Mouse (Mus musculus) c-Kit-positive CD71-negative TER-119-negative erythroid progenitor cells, embryonic 14.5 days (primary cell): Measurements from ENCODE around the gene Mterf1a.
"Not testable (repeated sequence)": the region's sequence is repeated elsewhere in the genome, so short reads cannot be mapped to it uniquely, and the experiment has no call there.

Experiments used
- DNase-seq: peaks from one replicate; pipeline ENCODE4 v3.0.0-alpha.2; 2013; ENCODE audit warnings: low read depth

The Mterf1a gene

DNA sequence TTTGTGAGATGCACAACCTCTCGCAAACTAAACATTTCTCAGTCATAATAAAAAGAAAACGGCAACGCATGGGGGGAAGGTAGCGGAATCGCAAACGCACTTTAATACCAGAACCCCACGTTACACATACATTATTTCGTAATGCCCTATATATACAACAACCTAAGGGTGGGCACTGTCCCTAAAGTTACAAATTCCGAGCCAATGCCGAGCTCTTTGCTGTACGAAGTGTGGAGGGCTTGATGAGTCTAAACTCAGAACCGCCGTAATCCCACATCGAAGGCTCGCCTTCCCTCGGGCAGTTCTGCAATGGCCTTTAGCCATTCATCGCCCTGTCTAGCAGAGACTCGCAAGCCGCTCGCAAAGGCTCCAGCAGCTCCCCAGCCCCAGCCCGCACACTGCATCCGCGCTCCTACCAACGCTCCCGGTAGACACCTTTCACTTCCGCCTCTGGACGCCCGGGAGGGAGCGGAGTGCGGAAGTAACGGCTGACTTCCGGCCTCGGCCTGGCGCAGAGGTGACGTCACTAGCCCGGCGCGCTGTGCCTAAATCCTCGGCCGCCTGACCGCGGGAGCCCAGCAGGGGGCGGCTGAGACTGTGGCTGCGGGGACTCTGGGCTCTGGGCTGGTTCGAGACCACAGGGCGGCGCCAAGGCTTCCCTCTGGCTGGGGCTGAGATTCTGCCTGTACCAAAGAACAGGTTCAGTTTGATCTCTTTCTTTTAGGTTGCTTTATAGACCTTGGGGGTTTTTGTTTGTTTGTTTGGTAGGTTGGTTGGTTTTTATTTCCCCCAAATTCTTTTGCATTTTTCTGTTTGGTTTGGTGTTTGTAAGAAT is at the start of gene Mterf1a:
Gene Mterf1a, minus strand, starts transcription at position 475 of the 835 bp plus-strand sequence.
- DNase-seq, result not testable (repeated sequence)

DNA sequence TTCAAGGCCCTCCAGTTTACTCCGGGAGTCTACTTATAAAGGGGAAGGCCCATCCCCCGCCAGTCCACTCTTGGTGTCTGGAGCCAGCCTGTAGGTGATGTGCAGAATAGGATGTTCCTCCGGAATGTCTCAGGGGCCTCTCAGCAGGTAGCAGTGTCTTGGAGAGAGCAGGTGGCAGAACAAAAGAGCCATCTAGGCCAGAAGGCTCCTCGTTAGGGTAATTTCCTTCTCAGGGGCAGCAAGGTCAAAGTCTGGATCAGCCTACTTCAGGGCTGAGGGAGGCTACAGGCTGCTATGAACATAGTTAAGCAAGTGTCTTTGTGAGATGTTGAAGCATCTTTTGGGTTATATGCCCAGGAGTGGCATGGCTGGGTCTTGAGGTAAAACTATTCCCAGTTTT is 49.4 kb upstream of the Mterf1a start:
- DNase-seq, result not testable (repeated sequence)

DNA sequence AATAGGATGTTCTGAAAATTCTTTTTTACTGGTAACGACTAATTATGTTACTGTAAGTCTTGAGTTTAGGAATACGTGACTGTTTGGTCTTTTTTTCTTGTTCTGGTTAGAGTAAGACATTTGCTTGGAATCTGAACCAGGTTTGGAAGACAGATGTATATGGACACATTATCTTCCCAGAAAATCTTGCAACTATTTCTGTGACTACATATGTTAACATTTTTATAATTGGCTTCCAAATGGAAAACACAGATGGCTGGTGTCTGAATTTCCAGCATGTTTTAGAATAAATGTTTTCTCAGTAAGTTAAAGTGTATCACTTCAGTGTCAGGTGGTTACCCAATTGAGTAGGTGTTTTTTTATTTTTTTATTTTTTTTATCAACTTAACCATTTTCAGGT is 47.5 kb upstream of the Mterf1a start:
- DNase-seq, result no peak

DNA sequence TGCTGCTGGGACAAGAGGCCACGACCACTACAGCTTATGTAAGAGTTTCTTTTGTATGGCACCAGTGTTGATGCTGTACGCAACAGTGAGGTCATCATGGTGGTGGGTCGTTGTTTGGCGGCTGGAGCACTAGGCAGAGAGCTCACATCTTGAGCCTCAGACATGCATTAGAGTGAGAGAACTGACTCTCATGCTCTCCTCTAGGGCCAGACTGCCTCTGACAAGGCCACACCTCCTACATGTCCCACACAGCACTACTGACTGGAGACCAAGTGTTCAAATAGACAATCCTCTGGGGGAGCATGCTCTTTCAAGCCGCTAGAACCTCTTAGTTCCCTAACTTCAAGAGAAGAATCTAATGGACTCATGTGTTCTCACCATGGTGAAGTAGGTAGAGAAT is 45.6 kb upstream of the Mterf1a start:
- DNase-seq, result no peak

DNA sequence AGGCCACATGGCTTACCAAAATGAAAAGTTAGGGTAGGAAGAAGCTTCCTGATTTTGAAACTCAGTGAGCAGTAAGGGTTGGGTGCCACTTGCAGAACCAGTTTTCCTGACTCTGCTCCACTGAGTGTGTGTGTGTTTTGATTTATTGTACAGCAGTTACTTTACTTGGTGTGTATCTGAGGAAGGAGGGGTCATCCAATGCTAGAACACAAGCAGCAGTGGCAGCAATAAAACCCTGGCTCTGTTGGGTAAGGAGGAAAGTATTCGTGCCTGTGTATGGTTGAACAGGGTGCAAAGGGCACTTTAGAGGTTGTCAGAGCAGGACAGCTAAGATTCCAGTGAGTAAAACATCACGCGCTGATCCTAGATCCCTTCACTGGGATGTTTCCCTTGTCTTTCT is 45.2 kb upstream of the Mterf1a start:
- DNase-seq, result no peak

DNA sequence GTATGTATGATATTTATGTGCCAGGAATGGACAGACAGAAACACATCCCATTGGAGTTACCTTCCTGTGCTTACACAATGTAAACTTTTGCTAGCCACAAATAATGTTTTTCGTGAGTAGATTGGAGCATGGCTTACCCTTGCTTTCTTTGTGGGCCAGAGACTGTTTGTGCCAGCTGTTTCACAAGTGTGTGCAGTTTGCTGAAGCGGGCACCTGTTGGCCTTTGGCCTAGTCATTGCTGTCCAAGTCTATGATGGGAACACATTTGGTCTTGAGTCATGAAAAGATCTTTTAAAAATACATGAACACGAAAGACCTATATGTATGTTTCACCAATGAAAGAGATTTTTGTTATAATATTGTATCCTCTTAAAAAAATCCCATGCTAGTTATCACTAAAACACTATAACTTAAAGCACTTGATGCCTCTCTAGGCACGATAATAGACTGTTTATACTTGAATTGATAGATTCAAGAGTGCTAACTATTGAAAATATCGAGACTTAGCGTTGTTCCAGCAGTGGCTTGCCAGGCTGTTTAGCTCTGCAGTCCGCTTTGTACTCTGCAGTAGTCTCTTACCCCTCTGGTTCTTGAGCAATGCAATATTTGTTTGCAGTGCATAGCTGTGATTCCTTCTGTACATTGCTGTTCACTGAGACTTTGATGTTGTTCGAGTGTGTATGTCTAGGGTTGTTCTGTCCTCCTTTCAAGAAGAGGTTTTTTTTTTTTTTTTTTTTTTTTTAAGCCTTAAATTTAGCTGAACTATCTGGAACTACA is 42.2 kb upstream of the Mterf1a start:
- no peak for DNase-seq

DNA sequence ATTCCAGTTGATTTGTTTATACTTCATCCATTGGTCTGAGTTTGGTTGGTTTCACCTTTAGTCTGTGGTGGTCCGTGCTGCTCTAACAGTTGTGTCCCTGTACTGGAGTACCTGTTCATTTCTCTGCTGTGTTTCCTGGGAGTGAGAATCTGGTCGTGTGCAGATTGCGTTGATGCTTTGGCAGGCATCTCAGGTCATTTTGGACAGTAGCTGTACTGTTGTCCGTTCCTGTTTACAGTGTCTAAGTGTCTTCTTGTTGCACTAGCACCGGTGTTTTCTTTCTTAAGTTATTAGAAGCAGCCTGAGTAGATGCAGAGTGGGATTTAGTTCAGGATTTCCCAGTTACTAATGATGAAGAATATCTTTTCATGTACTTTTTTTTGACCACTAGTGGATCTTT is 41.5 kb upstream of the Mterf1a start:
- no peak for DNase-seq

DNA sequence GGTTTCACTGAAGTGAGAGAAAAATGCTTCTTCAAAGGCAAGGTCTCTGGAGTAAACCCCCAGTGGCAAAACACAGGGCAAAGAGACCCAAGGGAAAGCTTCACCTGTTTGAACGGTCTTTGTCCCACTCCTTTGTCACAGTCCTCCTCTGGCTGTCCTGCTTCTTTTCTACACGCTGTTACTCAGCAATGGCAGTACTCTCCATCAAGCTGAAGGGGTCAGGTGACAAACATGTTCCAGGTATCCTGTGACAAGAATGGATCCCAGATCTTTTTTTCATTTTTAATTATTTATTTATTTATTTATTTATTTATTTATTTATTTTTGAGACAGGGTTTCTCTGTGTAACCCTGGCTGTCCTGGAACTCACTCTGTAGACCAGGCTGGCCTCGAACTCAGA is 39.8 kb upstream of the Mterf1a start:
- DNase-seq, result no peak

DNA sequence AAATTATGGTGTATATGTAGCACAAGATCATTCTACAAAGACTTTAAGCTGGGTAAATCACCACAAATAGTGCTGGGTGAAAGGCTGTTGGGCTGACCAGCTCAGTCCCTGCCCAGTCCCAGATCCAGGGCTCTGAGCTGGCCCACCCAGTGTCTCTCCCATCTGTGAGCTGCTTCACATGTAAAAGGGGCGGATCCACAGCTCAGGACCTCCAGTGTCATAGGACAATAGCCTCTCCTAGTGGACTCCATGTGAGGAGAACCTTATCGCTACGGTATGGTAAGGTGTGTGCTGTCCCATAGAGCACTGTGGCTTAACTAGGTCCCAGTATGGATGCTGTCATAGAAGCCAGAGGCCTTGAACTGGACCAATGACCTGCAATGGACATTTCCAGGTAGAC is 37.9 kb upstream of the Mterf1a start:
- DNase-seq, result no peak

DNA sequence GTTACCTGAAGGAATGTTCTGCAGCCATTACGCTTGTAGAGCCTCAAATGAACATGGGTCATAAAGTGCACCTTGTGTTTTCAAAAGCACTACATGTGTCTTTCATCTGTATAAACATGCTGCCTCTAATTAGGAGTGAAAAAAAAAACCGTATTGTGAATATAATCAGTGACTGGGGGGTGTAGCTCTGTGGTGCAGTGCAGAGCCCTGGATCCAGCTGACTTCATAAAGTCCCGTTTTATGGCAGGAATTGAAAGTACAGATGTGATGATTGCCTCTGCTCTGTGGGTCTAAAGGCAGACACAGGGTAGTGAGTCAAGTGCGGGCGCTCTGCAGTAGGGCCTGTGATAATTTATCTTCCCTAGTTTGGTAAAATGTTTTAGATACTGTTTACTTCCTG is 37.0 kb upstream of the Mterf1a start:
- no peak for DNase-seq

DNA sequence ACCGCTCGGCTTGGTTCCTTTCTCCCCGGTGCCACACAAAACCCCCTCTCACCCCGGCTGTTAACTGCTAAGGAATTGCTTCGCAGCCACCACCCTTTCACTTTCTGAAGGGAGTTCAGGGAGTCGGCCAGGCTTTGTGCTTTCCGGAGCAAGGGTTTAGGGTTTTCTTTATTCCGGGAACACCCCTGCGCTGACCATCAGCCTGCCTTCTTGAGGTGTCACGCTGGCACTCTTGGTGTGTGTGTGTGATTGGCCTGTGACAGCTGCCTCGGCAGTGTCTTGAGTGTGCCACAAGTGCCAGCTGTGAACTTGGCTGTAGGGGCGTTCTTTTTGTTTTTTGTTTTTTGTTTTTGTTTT is 34.9 kb upstream of the Mterf1a start:
- peak; percentile 12 for DNase-seq

DNA sequence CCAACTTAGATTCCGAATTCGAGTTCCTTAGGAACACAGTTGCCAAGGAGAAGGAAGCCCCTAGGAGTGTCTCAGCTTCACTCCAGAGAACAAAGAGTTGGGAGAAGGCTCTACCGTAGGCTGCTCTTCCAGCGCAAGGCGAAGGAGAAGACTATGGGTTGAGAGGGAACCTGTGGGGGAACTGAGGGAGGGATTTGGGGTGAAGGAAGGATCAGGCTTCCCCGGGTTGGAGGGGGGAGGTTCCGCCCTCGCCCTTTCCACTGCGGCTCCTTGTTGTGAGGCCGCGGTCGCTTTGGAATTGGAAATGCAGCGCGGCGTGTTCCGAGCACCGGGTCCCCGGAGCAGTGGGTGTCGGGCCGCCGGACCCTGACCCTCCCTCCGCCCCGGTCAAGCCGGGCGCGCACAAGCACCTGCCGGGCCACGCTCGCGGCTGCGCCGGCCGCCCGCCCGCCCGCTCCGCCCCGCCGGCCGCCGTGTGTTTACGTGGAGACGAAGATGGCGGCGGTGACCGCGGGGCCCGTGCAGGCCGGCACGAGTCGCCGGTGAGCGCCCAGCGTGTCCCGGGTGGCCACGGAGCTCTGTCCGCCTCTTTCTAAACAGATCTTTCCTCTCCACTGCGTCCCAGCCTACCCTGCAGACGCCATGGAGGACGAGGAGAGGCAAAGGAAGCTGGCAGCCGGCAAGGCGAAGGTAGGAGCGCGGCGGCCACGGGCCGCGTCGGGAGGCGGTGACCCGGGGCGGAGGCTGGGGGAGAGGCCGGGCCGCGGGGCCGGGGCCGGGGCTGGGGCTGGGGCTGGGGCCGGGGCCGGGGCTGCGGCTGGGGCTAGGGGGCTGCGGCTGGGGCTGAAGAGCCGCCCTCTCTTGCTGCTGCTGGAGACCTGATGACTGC is 34.3 kb upstream of the Mterf1a start, which contains the start of gene Akap9:
Gene Akap9, plus strand, starts transcription at position 254 of the 889 bp plus-strand sequence.
- peak; percentile 19 for DNase-seq

DNA sequence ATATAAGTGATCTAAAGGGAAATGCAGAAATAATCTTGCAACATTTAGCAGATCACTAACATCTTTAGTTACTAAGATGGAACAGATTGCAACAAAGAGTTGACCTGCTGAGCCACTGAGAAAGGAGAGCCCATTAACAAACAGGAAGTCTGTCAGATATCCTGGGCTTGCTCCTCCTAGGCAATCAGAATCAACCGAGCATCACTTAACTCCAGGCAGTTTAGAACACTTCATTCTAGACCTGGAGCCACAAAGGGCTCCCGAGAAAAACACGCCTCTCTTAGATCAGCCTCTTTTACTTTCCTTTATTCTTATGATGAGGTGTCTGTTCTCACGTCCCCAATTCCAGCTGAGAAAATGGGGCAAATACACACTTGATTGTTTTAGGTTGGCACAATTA is 32.9 kb upstream of the Mterf1a start:
- DNase-seq, result no peak

DNA sequence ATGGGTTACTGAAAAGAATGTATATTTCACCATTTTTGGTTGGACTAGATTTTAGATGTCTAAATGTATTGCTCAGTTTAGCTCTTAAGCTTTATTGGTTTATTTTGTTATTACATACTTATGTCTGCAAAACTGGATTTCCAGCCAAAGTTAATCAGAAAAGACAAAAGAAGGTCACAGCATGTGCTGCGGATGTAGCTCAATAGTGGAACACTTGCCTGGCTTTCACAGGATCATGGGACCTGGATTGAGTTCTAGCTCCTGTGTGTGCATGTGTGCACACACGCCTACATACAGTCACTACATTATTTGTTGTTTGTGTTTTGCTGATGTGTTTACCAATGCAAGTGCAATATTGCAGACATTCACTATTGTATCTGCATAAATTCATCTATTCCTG is 28.6 kb upstream of the Mterf1a start:
- DNase-seq, result no peak

DNA sequence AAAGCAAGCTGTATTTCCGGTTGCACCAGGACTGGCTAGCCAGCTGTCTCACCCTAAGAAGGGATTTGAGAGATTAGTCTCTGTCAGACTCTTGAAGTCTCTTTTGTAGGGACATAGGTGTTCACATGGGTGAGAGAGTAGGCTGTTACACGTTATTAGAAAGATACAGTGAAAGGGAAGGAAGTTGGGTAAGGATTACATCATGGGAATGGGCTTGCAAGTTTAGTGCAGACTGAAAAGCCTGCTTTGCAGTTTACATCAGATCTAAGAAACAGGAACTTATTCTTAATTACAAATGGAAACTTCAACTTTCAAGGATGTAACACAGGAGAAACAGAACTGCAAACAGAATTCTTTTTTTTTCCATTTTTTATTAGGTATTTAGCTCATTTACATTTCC is 11.7 kb upstream of the Mterf1a start:
- no peak for DNase-seq

DNA sequence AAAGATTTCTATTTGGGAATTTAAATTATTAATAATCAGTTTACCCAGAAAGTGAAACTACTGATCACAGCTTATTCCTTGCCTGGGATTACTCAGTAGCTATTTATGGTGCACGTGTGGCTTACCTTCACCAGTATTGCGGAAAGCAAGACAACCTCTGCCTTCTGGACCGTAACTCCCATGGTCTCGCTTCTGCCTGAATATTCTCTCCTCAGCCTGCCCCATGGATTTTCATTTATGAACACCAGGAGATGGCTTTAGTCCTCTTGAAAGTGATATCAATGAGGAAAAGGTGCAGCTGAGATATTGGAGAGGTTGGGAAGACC is 524 bp upstream of the Mterf1a start:
- DNase-seq, result not testable (repeated sequence)

DNA sequence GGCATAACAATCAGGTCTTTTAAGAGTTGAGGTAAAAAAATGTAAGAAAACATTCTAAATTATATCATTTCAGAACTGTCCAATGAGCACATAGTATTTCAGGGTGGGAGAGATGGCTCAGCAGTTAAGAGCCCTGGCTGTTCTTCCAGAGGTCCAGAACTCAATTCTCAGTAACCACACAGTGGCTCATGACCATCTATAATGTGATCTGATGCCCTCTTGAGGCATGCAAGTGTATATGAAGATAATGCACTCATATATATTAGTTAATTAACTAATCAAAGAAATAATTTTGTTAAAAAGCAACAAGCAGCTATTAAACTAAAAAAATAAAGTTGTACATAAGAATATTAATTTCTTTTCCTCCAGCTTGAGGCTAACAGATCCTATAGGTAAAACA is 4.5 kb downstream of the Mterf1a start:
- no peak for DNase-seq

DNA sequence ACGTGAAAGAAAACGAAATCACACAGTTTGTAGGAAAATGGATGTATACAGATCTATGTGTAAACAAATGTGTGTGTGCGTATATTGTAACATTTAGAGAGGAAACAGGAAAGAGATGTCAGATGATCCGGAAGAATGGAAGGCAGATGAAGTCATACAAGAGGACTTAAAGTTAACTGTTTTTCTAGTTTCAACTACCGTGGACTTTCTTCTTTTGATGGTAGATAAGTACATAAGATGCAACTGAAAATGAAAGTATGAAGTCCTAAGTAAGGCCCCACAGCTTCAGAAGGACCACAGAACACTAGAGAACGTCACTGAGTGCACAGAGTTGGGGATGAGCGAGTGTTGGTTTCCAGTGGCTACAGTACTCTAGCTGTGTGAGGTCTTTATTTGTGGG is 6.9 kb downstream of the Mterf1a start:
- DNase-seq, result not testable (repeated sequence)

DNA sequence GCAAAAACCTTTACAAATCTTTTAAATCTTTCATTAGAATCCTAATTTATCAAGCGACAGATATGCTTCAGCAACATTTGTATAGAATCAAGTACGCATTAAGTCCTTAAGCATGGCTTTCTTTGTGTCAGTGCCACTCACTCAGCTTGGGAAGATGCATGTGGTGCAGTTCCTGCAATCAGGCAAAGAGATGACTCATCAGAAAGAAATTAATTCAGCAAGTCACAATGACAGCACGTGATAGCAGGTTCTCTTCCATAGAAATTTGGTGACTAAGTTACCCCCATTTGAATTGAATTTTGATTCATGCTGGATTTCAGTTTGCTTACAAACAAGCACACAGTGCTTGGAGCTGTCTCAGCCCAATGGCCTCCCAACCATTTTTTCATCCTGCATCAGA is 20.2 kb downstream of the Mterf1a start:
- DNase-seq, result no peak

DNA sequence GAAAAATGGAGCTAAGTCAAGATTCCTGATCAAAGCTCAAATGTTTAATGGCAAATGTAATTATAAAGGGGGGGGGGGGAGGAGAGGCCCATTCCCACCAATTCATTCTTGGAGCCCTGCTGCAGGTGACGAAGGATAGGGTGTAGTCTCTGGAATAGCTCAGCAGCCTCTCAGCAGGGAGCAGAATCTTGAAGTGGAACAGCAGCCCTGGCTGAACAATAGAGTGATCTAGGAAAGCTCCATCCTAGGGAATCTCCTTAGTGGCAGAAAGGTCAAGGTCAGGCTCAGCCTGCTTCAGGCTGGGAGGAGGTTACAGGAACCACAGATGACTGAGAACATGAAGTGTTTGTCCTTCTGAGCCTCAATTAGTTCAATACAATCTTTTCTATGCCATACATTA is 21.4 kb downstream of the Mterf1a start:
- no peak for DNase-seq

DNA sequence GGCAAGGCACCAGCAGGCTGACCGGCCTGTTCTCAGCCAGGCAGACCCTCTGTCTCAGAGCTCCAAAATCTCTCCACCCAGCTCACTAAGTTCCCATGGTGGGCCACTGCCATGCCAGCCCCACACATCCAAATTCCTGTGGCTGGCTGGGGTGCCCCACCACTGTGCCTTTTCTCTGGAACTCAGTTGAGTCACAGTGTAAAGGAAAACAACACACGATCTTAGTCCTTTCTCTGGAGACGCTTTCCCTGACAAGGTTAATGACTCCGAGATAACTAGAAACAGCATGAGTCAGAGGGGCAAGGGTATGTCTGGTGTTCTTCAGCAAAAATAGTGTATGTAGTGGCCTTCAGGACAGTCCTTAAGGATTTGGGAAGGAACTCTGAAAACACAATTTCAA is 23.6 kb downstream of the Mterf1a start:
- no peak for DNase-seq

DNA sequence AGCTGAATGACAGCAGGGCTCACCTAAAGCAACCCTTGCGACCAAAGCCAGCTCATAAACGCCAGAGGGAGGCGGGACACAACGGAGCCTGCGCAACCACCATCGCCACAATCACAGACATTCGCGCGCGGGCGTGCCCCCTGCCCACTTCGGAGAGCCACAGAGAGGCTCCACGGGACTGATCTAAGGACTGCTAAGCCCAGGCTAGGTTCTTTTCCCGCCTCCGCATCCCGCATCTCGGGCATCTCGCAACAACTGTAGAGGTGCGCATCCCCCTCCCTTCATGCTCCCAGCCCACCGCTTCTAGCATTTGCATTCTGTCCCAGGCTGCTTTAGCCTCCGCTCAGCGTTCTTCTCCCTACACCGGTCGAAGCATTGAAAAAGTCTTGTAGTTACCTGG is 48.7 kb downstream of the Mterf1a start, which contains the start of gene Lrrd1:
Gene Lrrd1, plus strand, starts transcription at position 148 of the 400 bp plus-strand sequence.
- DNase-seq, result no peak
